Mouse (Mus musculus) layer of hippocampus, postnatal 14 days (tissue): ENCODE data around the gene Prss33. TPM values are rescaled to one million over a fixed set of nuclear protein-coding genes. Genes with fewer than 3 reads are reported as not detected.
"Not testable (repeated sequence)": the region's sequence is repeated elsewhere in the genome, so short reads cannot be mapped to it uniquely, and the experiment has no call there.

Source experiments
- DNase-seq, 2 experiments: peaks; one replicate each; pipeline ENCODE4 v3.0.0; 2021 to 2022; ENCODE audit warnings: low spot score in 2 of 2, mixed read lengths in 1 of 2
- long read RNA-seq, 2 experiments: library from polyadenylated mRNA; stranded (forward); transcript quantifications; one replicate each; pipeline ENCODE4 v2.0.0; 2021
- total RNA-seq, 2 experiments: library from RNA; stranded (reverse); gene quantifications; 2 replicates each; pipeline ENCODE4 v1.2.3; 2021

Prss33 gene
- total RNA-seq, result not detected
- long read RNA-seq, experiment 1, result 0 reads
- long read RNA-seq, experiment 2, result 0 reads

DNA sequence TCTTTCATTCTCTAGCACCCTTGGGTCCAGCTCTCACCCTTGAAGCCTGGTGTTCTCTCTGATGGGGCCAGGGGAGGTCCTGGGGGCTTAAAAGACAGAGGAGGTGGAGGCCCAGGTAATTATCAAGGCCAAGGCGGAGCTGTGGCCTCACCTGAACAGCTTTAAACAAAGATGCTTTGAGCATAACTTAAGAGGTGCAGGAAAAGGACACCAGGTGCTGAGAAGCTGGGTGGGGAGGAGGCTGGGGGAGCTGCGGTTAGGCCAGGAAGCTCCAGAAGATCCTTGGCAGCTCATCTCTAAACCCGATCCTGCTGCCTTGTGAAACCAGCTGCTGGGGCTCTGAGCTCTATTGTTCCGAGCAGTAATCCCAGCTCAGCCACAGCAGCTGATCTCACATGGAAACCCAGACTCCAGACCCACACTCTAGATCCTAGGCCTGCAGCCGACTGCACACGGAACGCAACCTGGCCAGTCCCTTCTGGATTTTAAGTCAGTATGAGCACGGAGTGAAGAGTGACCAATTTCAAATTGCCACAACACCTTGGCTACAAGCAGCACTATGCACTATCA lies at the start of gene Prss33:
Gene Prss33 (minus strand): TSS at position 51 of the 570 bp plus-strand sequence.
- DNase-seq, result no peak

DNA sequence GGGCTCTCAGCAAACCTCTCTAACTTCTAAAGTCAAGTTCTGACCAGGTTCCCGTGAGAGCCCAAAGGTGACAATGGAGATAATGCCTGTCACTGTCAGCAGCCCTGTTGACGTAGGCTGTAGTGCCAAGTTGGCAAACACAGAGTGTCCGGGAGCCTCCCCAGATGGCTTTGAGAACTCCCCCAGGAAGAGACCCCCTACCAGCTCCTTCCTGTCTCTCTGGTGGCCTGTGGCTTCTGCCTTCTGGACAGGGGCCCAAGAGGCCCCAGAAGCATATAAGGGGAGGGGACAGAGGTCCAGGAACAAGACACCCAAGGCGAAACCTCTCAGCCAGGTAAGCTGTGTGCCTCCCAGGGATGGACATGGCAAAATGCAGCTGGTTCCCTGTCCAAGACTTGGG lies 44.7 kb upstream of the Prss33 start, which contains the start of the genes Dcpp1 and Dcpp2:
Gene Dcpp1 (plus strand): TSS at position 301 of the 400 bp plus-strand sequence.
Gene Dcpp2 (plus strand): TSS at position 305 of the 400 bp plus-strand sequence.
- not testable (repeated sequence) for DNase-seq

DNA sequence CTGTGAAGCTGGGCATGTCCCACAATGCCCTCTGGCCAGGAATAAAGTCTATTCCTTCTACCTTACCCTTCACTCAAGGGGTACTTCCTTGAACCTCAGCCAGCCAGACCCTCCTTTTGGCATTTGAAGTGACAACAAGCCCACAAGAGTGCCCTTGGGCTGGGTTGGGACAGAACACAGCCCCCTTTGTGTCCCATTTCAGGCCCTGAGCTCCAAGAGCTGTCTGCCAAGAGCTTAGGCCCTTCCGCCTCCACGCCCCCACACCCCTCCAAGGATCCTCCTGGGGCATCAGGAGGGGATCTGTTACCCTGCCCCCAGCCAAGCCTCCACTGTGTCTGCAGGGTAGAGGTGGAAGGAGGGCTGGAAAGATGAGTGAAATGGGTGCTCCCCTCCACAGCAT lies 41.3 kb upstream of the Prss33 start:
- peak; percentile 18 to 22 for DNase-seq

DNA sequence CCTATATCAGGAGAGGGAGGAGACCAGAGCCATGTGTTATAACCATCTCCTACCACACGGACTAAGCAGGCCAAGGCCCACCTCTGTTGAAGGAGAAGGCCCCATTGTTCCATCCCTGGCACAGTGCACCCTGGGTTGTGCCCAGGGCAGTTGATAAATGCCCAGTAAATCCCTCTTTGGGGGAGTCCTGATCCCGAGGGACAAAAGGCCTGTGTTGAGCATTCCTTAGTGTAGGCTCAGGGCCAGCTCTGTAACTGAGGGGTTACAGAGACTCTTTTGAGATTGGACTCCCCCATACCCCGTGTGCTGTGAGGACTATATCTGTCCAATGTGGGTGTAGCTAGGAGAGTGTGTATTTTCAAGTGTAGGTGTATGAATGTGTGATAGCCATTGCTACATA lies 40.9 kb upstream of the Prss33 start:
- DNase-seq, result peak; percentile 20 to 54

DNA sequence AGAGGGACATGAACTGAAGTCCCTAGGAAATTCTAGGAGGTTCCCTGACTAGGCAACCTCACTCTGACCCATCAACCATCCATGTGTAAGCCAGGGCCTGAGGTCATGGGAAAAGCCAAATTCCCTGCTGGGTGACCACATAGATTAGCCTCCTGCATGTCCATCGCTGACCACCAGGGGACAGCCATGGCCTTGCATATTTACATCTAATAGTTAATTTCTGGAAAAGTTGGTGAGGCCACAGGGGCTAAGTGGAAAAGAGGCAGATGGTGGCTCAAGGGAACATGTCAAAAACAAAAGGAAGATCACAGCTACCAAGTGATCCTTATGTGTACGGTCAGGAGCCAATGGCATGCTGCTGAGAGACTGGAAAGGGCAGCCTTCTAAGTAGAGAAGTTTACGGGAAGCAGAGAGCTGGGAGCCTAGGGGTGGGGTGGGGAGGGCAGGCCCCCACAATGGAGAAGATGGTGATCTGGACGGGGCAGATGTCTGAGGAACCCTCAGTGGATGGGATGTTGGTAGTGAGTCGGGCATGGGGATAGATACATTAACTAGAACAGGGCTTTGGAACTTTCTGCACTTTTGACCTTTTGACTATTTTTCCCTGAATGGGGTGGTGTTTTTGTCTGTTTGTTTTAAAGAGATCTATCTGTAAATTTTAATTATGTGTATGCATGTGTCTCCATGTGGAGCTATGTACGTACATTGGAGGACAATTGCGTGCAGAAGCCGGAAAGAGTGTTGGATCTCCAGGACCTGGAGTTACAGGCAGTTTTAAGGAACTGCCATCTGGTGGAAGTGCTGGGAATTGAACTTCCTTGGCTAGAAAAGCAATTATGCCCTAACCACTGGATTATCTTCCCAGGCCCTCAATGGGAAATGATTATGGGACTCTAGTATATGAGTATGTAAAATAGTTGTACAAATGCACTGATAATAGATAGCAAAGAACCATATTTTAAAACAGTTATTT lies 38.3 kb upstream of the Prss33 start:
- peak in 1 of 2 experiments; percentile 25 for DNase-seq

DNA sequence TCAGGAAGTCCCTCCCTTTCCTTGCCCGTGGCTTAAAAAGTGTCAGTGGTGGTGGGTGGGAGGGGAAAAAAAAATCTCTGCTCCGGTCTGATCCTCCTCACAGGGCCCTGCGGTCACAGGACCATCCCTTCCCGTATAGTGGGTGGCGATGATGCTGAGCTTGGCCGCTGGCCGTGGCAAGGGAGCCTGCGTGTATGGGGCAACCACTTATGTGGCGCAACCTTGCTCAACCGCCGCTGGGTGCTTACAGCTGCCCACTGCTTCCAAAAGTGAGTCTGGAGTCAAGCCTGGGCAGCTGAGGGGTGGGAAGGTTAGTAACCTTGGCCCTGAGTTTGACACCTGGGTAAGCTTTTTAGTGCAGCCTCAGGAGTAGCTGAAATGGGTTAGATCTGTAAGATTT lies 32.7 kb upstream of the Prss33 start:
- DNase-seq, result no peak

DNA sequence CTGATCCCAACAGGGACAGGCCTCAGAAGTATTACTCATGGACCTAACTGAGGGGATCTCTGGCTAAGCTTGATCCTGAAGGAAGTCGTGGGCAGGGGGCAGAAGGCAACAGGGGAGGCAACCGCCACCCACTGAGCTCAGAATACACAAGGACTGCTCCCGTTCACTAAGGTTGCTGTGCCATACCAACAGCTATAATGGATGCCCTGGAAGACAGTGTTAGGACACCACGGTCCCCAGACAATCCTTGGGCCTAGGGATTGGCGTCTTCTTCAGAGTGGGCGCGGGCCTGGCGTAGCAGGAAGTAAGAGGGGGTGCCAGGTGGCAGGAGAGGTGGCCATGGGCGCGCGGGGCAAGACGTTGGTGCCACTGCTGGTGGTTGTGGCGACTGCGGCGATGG lies 31.9 kb upstream of the Prss33 start, which contains the start of gene Prss21:
Gene Prss21 (plus strand): TSS at position 301 of the 400 bp plus-strand sequence.
- no peak for DNase-seq

DNA sequence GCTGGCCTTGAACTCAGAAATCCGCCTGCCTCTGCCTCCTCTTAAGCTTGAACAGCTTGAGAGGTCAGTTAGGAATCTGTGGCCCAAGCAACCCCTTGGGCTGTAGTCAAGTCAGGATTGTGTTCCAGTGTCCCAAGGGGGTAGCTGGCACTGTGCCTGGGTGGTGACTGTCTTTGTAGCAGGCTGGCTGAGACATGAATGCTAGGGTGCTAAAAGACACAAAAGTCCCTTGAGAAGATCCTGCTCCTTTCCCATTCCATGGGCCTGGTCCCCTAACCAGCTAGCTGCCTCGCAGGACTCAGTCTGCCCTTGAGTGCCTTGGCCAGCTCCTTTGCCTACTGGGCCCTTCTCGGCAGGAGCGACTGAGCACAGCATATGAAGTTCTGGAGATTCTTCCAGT lies 27.1 kb upstream of the Prss33 start:
- DNase-seq, result no peak

DNA sequence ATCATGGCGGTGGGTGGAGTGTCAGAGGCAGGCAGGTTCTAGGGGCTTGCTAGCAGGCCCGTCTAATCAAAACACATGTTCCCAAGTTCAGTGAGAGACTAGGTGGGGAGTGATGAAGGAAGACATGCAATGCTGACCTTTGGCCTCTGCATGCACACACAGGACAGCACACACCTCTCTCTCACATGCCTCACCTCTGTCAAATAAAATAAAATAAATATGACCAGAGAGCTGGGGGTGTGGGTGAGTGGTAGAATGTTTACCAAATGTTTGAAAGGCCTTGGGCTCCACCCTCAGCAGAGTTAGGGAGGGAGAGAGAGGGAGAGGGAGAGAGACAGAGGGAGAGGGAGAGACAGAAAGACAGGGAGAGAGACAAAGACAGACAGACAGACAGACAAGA lies 22.1 kb upstream of the Prss33 start:
- no peak for DNase-seq

DNA sequence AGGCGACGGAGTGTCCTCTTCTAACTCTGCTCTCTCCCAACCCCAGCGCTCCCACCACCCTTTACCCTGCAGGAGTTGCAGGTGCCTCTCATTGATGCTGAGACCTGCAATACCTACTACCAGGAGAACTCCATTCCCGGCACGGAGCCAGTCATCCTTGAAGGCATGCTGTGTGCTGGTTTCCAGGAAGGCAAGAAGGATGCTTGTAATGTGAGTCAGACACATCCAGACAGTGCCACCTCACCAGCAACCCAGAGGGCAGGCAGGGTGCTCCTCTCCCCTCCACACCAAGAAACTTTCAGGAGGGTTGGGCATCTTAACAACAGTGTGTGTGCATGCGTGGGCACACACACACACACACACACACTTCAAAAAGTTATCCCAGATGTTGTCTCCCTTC lies 21.3 kb upstream of the Prss33 start:
- DNase-seq, result no peak

DNA sequence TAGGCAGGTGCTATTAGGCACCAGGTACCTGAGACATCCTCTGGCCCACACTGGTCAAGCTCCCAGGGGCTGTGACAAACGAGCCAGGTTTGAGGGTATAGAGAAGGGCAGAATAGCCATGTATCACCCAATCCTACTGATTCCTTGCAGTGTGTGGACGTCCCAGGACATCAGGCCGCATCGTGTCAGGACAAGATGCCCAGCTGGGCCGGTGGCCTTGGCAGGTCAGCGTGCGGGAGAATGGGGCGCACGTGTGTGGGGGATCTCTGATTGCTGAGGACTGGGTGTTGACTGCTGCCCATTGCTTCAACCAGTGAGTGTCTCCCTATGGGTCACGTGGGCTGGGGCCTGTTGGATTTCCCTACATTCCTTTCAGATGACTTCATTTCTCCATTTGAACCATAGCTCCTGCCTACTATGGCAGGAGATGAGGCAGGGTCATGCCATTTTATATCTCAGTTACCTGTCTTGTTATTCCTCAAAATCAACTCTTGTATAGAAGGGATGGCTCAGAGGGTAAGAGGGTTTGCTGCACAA lies 18.4 kb upstream of the Prss33 start:
- DNase-seq, result no peak

DNA sequence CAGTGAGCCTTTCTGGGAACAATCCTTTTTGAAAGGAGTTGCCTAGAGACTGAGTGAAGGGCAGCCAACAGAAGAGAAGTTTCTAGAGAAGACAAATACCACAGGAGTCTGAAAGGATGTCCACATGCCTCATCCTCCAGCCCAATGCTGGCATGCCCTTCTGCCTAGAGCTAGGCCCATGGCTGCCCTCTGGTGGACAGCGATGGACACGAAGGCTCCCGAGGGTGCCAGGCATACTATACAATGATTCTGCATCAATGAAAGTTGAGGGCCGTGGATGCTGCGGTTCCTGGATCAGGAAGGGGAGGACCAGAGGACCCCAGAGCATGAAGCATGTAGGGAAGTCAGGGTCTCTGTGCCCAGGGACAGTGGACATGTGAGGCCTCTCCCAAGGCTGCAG lies 17.4 kb upstream of the Prss33 start:
- DNase-seq, result peak in 1 of 2 experiments; percentile 36

DNA sequence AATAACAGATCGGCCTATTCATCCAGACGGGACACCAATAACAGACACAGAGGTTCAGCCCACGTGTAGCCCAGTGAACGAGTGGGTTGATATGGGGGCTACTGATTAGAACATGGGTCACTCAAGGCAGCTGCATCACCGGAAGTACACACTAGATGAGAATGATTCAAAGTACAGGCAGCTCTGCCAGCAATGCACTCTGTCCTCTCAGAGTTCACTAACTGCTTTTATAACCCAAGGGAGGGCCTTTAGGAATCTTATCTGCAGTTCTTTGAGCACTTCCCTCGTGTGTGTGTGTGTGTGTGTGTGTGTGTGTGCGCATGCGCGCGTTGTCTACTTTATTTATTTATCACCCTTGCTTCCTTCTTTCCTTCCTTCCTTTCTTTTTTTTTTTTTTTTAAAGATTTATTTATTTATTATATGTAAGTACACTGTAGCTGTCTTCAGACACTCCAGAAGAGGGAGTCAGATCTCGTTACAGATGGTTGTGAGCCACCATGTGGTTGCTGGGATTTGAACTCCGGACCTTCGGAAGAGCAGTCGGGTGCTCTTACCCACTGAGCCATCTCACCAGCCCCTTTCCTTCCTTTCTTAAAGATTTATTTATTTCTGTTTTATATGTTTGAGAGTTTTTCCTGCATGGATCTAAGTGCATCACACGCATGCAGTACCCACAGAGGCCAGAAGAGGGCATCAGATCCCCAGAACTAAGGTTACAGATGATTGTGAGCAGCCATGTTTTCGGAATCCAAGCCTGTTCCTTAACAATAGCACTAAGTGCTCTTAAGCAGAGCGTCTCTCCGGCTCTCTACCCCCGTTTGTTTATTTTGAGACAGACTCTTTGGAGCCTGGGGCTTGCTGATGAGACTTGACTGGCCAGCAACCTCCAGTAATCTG lies 15.2 kb upstream of the Prss33 start:
- DNase-seq, result peak; percentile 56 to 67

DNA sequence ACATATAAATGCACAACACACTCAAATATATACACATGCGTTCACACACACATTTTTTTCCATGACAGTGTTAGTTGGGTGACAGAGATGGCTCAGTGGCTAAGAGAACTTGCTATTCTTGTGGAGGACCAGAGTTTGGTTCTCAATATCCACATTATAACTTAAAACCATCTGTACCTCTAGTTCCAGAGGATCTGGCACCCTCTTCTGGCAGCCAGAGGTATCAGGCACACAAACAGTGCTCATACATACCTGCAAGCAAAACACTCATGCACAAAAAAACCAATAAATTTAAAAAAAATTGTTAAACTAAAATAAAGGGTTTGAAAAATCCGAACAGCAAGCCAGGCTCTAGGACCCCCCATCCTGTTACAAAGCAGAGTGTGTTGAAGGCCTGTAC lies 14.2 kb upstream of the Prss33 start:
- DNase-seq, result no peak

DNA sequence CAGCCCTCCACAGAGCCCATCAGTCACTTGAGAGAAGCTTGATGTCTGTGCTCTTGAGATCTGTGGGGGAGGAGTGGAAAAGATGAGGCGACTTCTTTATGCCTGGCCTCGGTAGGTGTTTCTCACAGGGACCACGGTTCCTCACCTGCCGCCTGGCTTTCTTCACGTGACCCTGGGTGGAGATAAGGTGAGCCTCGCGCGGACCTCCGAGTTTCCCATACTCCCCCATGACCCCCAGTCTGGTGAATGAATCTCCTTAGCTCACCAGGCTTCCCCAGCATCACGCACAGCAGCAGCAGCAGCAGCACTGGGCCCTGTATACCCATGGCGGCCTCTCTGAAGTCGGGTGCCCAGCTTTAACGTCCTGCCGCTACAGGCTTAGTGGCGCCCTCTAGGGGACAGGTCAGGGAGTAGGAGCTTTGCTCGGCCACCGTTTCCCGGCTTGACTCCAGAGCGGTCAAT lies 8.0 kb upstream of the Prss33 start, which contains the start of the genes Prss32 and Prss41:
Gene Prss32 (plus strand): TSS at position 44 of the 462 bp plus-strand sequence.
Gene Prss41 (minus strand): TSS at position 361 of the 462 bp plus-strand sequence.
- no peak for DNase-seq

DNA sequence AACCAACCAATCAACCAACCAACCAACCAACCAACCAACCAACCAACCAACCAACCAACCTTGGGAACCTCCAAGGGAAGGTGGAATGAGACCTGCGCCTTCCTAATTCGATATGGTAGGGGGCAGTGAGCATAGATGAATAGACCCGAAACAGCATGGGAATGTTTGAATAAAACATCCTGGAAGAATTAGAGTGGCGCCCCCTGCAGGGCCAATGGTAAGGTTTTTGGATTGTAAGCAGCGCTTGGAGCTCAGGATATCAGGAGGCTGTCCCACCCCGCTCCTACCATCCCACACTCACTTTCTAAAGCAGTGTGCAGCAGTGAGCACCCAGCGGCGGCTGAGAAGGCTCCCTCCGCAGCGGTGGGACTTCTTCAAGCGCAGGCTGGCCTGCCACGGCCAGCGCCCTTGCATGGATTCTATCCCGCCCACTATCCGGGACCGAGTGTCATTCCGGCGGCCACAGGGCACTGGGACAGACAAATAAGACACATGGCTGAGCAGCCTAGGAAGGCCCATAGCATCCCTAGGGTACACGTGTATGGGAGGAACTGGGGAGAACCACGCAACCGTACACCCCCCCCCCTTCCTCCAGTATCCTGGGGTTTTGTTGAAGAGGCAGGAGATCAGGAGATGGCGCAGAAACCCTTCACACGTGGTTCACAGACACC lies 7.4 kb upstream of the Prss33 start:
- no peak for DNase-seq

DNA sequence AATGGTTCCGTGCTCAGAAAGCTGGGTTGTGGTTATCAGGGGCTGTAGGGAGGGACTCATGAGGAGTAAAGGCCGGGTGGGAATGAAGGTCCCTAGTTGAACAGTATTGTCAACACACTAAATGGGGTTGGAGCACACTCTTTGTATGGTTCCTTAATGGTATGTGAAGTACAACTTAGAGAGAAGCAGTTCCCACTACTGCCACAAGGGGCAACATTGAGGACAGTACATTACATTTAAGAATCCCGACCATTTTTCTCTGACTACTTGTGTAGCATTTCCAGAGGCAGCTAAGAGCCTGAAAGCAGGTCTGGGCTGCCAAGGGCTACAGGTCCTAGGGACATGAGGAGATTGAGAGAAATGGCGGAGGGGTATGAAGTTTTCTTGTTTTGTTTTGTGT lies 5.3 kb upstream of the Prss33 start:
- DNase-seq, result peak in 1 of 2 experiments; percentile 66

DNA sequence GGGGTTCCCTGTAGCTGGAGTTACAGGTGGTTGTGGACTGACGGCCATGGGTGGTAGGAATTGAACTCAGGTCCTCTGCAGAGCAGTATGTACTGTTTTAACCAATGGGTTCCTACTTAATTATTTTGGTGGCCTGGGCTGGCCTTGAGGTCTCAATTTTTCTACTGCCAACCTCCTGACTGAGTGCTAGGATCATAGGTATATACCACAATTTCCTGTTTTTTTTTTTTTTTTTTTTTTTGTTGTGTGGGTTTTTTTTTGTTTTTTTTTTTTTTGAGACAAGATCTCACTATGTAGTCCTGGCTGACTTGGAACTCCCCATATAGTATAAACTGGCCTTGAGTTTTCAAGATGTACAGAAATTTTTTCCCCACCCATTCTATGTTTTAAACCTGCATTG lies 4.7 kb downstream of the Prss33 start:
- DNase-seq, result no peak

DNA sequence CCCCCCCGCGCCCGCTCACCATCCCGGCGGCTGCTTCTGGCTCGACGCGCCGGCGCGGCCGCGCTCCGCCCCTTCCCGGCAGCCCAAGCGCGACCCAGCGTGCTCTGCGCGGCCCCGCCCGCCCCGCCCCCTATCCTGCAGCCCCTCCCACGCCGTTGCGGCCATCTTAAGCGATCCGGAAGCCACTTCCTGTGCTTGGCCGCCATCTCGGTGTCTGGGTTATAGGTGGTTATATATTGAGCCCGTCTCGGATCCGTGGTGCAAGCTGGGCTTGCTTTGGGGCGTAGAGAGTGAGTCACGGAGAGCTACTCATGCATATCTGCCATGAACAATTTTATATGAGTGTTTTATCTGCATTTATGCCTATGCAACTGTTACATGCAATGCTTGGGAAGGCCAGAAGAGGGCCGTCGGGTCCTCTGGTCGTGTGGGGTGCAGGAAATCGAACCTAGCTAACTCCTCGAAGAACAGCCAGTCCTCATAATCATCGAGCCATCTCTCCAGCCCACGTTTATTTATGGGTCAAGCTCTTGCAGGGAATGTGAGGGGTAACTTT lies 6.7 kb downstream of the Prss33 start, which contains the start of gene Elob:
Gene Elob (minus strand): TSS at position 73 of the 556 bp plus-strand sequence.
- peak; percentile 88 to 89 for DNase-seq
